Mouse (Mus musculus) brain, embryonic 18.5 days (tissue): Measurements from ENCODE around the gene Kif1b.
"Not testable (repeated sequence)": the region's sequence is repeated elsewhere in the genome, so short reads cannot be mapped to it uniquely, and the experiment has no call there.

Source experiments
- DNase-seq: peaks from one replicate; pipeline ENCODE4 v3.0.0-alpha.2; 2012; ENCODE audit warnings: low read depth, low spot score

The Kif1b gene

GRCm38 (mm10) chr4:149170394-149170931 is 137.0 kb downstream of the Kif1b start:
- DNase-seq = no peak

- not testable (repeated sequence) for DNase-seq
Measured at GRCm38 (mm10) chr4:149169926-149170325, 137.6 kb downstream of the Kif1b start.

- no peak for DNase-seq
Measured at GRCm38 (mm10) chr4:149168016-149168415, 139.5 kb downstream of the Kif1b start.

GRCm38 (mm10) chr4:149166957-149167611 is 140.4 kb downstream of the Kif1b start:
- DNase-seq = no peak

- peak; percentile 89 for DNase-seq
Measured at GRCm38 (mm10) chr4:149166215-149166946, 141.1 kb downstream of the Kif1b start, which contains the start of gene Pgd. Gene Pgd (minus strand): TSS chr4:149166771.

- no peak for DNase-seq
Measured at GRCm38 (mm10) chr4:149164150-149164549, 143.3 kb downstream of the Kif1b start.

GRCm38 (mm10) chr4:149163196-149163595 is 144.3 kb downstream of the Kif1b start:
- no peak for DNase-seq

GRCm38 (mm10) chr4:149161166-149161565 is 146.3 kb downstream of the Kif1b start:
- no peak for DNase-seq

- no peak for DNase-seq
Measured at GRCm38 (mm10) chr4:149159891-149160290, 147.6 kb downstream of the Kif1b start.

- DNase-seq = no peak
Measured at GRCm38 (mm10) chr4:149159203-149159602, 148.3 kb downstream of the Kif1b start.

- no peak for DNase-seq
Measured at GRCm38 (mm10) chr4:149157415-149157973, 150.0 kb downstream of the Kif1b start.

- DNase-seq = no peak
Measured at GRCm38 (mm10) chr4:149155711-149156110, 151.8 kb downstream of the Kif1b start.

GRCm38 (mm10) chr4:149154859-149155258 is 152.6 kb downstream of the Kif1b start:
- no peak for DNase-seq

GRCm38 (mm10) chr4:149150721-149151120 is 156.8 kb downstream of the Kif1b start:
- no peak for DNase-seq

GRCm38 (mm10) chr4:149150256-149150655 is 157.2 kb downstream of the Kif1b start:
- no peak for DNase-seq

GRCm38 (mm10) chr4:149149611-149150010 is 157.9 kb downstream of the Kif1b start:
- no peak for DNase-seq

- no peak for DNase-seq
Measured at GRCm38 (mm10) chr4:149149196-149149595, 158.3 kb downstream of the Kif1b start.

GRCm38 (mm10) chr4:149148084-149148483 is 159.4 kb downstream of the Kif1b start:
- no peak for DNase-seq

- no peak for DNase-seq
Measured at GRCm38 (mm10) chr4:149147528-149147927, 160.0 kb downstream of the Kif1b start.

GRCm38 (mm10) chr4:149145151-149145550 is 162.3 kb downstream of the Kif1b start:
- DNase-seq = no peak

GRCm38 (mm10) chr4:149144459-149144858 is 163.0 kb downstream of the Kif1b start:
- DNase-seq = peak; percentile 61

- DNase-seq = no peak
Measured at GRCm38 (mm10) chr4:149143594-149143993, 163.9 kb downstream of the Kif1b start.
